Mouse (Mus musculus) kidney, adult 8-10 months (tissue): ENCODE measurements at regions not wholly inside any gene's neighbourhood (a gene's known extent, or its start where the extent isn't known, plus 50 kb on each side); places are given as distances from the start of the nearest gene placed in this dataset.

ENCODE experiments used
- DNase-seq, 2 experiments: peaks; one replicate each; pipeline ENCODE4 v3.0.0; 2022

- no peak for DNase-seq
Observed at GRCm38 (mm10) chr13:84399345-84400170, 177.5 kb downstream of the Tmem161b start.

- DNase-seq: no peak
Observed at GRCm38 (mm10) chr13:84401006-84401405, 178.9 kb downstream of the Tmem161b start.

GRCm38 (mm10) chr13:84404566-84405194 lies 182.6 kb downstream of the Tmem161b start:
- no peak for DNase-seq

GRCm38 (mm10) chr13:84434444-84434843 lies 212.3 kb downstream of the Tmem161b start:
- DNase-seq: no peak

GRCm38 (mm10) chr13:84437586-84438443 lies 215.7 kb downstream of the Tmem161b start:
- DNase-seq: no peak

GRCm38 (mm10) chr13:84438444-84438766 lies 216.3 kb downstream of the Tmem161b start:
- no peak for DNase-seq

- DNase-seq: no peak
Observed at GRCm38 (mm10) chr13:84448514-84448913, 226.4 kb downstream of the Tmem161b start.

GRCm38 (mm10) chr13:84449001-84449551 lies 227.0 kb downstream of the Tmem161b start:
- no peak for DNase-seq
